ENCODE assay signal across 7 mouse cellular contexts in the genomic region with DNA sequence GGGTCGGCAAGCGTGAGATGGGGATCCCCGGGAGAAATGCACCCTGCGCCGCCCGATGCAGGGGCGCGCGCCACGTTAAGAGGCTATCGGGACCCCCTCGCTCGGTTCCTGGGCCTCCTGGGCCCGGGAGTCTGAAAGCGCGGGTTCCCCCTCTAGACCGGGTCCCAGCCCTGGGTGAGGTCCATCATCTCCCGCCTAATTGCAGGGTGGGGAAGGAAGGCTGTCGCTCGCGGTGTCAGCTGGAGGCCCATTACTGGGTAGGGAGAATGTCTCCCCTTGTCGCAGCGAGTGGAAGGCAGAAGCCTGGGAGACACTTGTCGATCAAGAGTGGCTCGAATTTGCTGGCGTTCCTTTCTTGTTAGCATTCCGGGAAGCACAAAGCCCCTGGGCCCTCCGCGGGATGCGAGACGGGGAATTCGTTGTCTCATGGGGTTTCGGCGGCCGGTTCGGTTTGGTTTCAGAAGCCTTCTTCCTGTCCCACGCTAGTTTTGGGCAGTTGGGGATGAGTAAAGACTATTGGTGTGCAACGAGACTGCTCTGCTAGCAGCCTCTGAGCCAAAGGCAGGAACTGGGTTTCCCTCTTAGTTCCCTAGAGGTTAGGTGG. TPM values are rescaled to one million over a fixed set of nuclear protein-coding genes. Genes with fewer than 3 reads are reported as not detected.
DNase-seq lines count a peak whose midpoint lies in the region; ATAC-seq lines count a peak whose summit lies in the region.

No protein-coding gene starts in this region.

- no peaks in the 10 kb centered on the region for H3K9me3 ChIP-seq in heart, embryonic 15.5 days (replicated peaks)
- no peaks in the 10 kb centered on the region for H3K9me3 ChIP-seq in liver, embryonic 15.5 days (replicated peaks)

- H3K4me1 ChIP-seq in heart, embryonic 15.5 days (replicated peaks): peaks cover 28% of the 10 kb centered on the region
- H3K4me1 ChIP-seq in liver, embryonic 15.5 days (replicated peaks): peaks cover 62% of the 10 kb centered on the region

- H3K27ac ChIP-seq in heart, embryonic 15.5 days: peak overlapping the region; percentile 45; the same call in 1 of the 2 replicates
- H3K27ac ChIP-seq in liver, embryonic 15.5 days (replicated peaks): peak overlapping the region; percentile 89

- H3K9ac ChIP-seq in heart, embryonic 15.5 days: peak overlapping the region; percentile 63
- H3K9ac ChIP-seq in liver, embryonic 15.5 days: peak overlapping the region; percentile 91

- 0 out of 2 replicates have a peak, but pooled peaks cover 4% of the 10 kb centered on the region for H3K36me3 ChIP-seq in heart, embryonic 15.5 days
- peaks cover 14% of the 10 kb centered on the region for H3K36me3 ChIP-seq in liver, embryonic 15.5 days (replicated peaks)

- peak overlapping the region; percentile 68 for H3K4me3 ChIP-seq in heart, embryonic 15.5 days
- H3K4me3 ChIP-seq in liver, embryonic 15.5 days (replicated peaks): peak overlapping the region; percentile 94

- peak overlapping the region; percentile 99 for H3K4me2 ChIP-seq in heart, embryonic 15.5 days
- H3K4me2 ChIP-seq in liver, embryonic 15.5 days: peak overlapping the region; percentile 99

- no peak for ATAC-seq in heart, embryonic 15.5 days (replicated peaks; ENCODE audit: insufficient number of reproducible peaks, insufficient read depth, low FRiP score, low read depth)
- peak; percentile 70 for ATAC-seq in liver, embryonic 15.5 days (ENCODE audit: insufficient read depth)
- ATAC-seq in frontal cortex, adult (ENCODE audit: low TSS enrichment): no peak

- no peaks in the 10 kb centered on the region for H3K27me3 ChIP-seq in heart, embryonic 15.5 days
- H3K27me3 ChIP-seq in liver, embryonic 15.5 days: no peaks in the 10 kb centered on the region

- under 1% methylated on average over 38 of the region's 38 CpGs for WGBS in heart, embryonic 15.5 days
- under 1% methylated on average over 38 of the region's 38 CpGs for WGBS in liver, embryonic 15.5 days (ENCODE audit: insufficient replicate concordance)

- DNase-seq in ovary, postnatal 14 days (ENCODE audit: low spot score): peak; percentile 2
- DNase-seq in ovary, adult 18-20 months (ENCODE audit: low spot score): no peak
- DNase-seq in c-Kit-positive CD71-negative TER-119-negative erythroid progenitor cells, embryonic 14.5 days (ENCODE audit: low read depth): peak; percentile 12
- peak; percentile 54 to 63 for DNase-seq in spleen, postnatal 10 days (ENCODE audit: low spot score in 2 of 2)

RNA-seq across cellular contexts. Expression of a gene that starts 0.5 kb away (rescaled TPM):
- polyA plus RNA-seq in heart, embryonic 15.5 days (2015; fragmentation: Nextera tagmentation; extraction: Ambion mirVana): 12.0 and 16.2 TPM in 2 replicates
- polyA plus RNA-seq in liver, embryonic 15.5 days (2015; fragmentation: Nextera tagmentation; extraction: Ambion mirVana): 46.9 and 49.9 TPM in 2 replicates

RNA-seq across cellular contexts. Expression of a gene that starts 32.7 kb away (rescaled TPM):
- polyA plus RNA-seq in heart, embryonic 15.5 days (2015; fragmentation: Nextera tagmentation; extraction: Ambion mirVana): not detected in 2 replicates
- not detected in 2 replicates for polyA plus RNA-seq in liver, embryonic 15.5 days (2015; fragmentation: Nextera tagmentation; extraction: Ambion mirVana)

RNA-seq across cellular contexts. Expression of a gene that starts 37.8 kb away (rescaled TPM):
- 32.0 and 33.8 TPM in 2 replicates for polyA plus RNA-seq in heart, embryonic 15.5 days (2015; fragmentation: Nextera tagmentation; extraction: Ambion mirVana)
- polyA plus RNA-seq in liver, embryonic 15.5 days (2015; fragmentation: Nextera tagmentation; extraction: Ambion mirVana): 15.5 and 16.6 TPM in 2 replicates
